Mouse (Mus musculus) forebrain, embryonic 16.5 days (tissue): ENCODE measurements around the gene Ptp4a2. TPM values are rescaled to one million over a fixed set of nuclear protein-coding genes. Genes with fewer than 3 reads are reported as not detected.
"Not testable (repeated sequence)": the region's sequence is repeated elsewhere in the genome, so short reads cannot be mapped to it uniquely, and the experiment has no call there.

Experiments used
- ATAC-seq: fragments of 200-750 bp; cut with Nextera tagmentation; 2 replicates; pipeline ENCODE4 v1.8.0; 2017; ENCODE audit warnings: mild to moderate bottlenecking, moderate library complexity
- H3K27ac ChIP-seq: fragments of 300-500 bp; sonication (generic); 2 replicates; pipeline ENCODE4 v1.5.1; 2014; ENCODE audit warnings: low read length, control low read depth
- H3K27me3 ChIP-seq: fragments of 300-500 bp; sonication (generic); replicated peaks from 2 replicates; pipeline ENCODE4 v1.6.1; 2014; ENCODE audit warnings: low read length; ENCODE audit not compliant: control insufficient read depth, insufficient read depth
- H3K36me3 ChIP-seq: fragments of 300-500 bp; sonication (generic); 2 replicates; pipeline ENCODE4 v1.6.1; 2014; ENCODE audit not compliant: control insufficient read depth, insufficient read depth
- H3K4me1 ChIP-seq: fragments of 300-500 bp; sonication (generic); replicated peaks from 2 replicates; pipeline ENCODE4 v1.6.1; 2014; ENCODE audit warnings: low read length; ENCODE audit not compliant: control insufficient read depth, insufficient read depth
- H3K4me2 ChIP-seq: fragments of 300-500 bp; sonication (generic); 2 replicates; pipeline ENCODE4 v1.6.1; 2014; ENCODE audit warnings: mild to moderate bottlenecking, low read length, control low read depth
- H3K4me3 ChIP-seq: fragments of 300-500 bp; sonication (generic); replicated peaks from 2 replicates; pipeline ENCODE4 v1.5.1; 2014; ENCODE audit warnings: mild to moderate bottlenecking, low read length, control low read depth
- H3K9ac ChIP-seq: fragments of 300-500 bp; sonication (generic); replicated peaks from 2 replicates; pipeline ENCODE4 v1.6.1; 2014; ENCODE audit warnings: low read depth, low read length, control low read depth
- H3K9me3 ChIP-seq: fragments of 300-500 bp; sonication (generic); 2 replicates; pipeline ENCODE4 v1.6.1; 2016; ENCODE audit warnings: low read length; ENCODE audit not compliant: control insufficient read depth
- WGBS: fragments of 180-500 bp; shearing (Covaris S2); extraction: QIAGEN DNeasy Blood & Tissue Kit; methylation state at CpG from one replicate; pipeline ENCODE4 v1.1.7; 2014; 5-methylcytosine and 5-hydroxymethylcytosine counted together
- microRNA-seq: library from miRNA; unstranded; fragments of <30 nt; microRNA quantifications from one replicate; pipeline ENCODE4, GENCODE M21; 2017
- polyA plus RNA-seq: library from polyadenylated mRNA; unstranded; fragments of >200 nt; fragmentation: Nextera tagmentation; extraction: Ambion mirVana; gene quantifications from 2 replicates; pipeline ENCODE4 v1.2.1, GENCODE M21; 2015

The Ptp4a2 gene
- polyA plus RNA-seq, 1 experiment from 2014 or later = 278 TPM

GRCm38 (mm10) chr4:129884041-129884930 lies 73.3 kb downstream of the Ptp4a2 start:
- 49% methylated on average over 12 of the region's 12 CpGs for WGBS
- peak; percentile 72 for ATAC-seq
- Histone ChIP-seq H3K36me3 (no peaks in the 10 kb centered on the region), H3K27ac (peak overlapping the region; percentile 2; the same call in 1 of the 2 replicates), H3K4me2 (peak overlapping the region; percentile 10), H3K4me1 (peaks cover 13% of the 10 kb centered on the region), H3K9me3 (no peaks in the 10 kb centered on the region), H3K9ac (no peak overlapping the region), H3K27me3 (no peaks in the 10 kb centered on the region), H3K4me3 (no peak overlapping the region)

- Histone ChIP-seq H3K9ac (no peak overlapping the region), H3K27me3 (no peaks in the 10 kb centered on the region), H3K9me3 (no peaks in the 10 kb centered on the region), H3K4me2 (no peak overlapping the region), H3K4me3 (no peak overlapping the region), H3K36me3 (no peaks in the 10 kb centered on the region), H3K4me1 (no peaks in the 10 kb centered on the region), H3K27ac (no peak overlapping the region)
- WGBS = 63% methylated on average over 10 of the region's 10 CpGs
- no peak for ATAC-seq
These were observed 78.6 kb downstream of the Ptp4a2 start for GRCm38 (mm10) chr4:129889661-129890060.

GRCm38 (mm10) chr4:129890094-129890493 lies 79.1 kb downstream of the Ptp4a2 start:
- Histone ChIP-seq H3K4me1 (no peaks in the 10 kb centered on the region), H3K27me3 (no peaks in the 10 kb centered on the region), H3K9me3 (no peaks in the 10 kb centered on the region), H3K4me3 (no peak overlapping the region), H3K27ac (no peak overlapping the region), H3K4me2 (no peak overlapping the region), H3K9ac (no peak overlapping the region), H3K36me3 (no peaks in the 10 kb centered on the region)
- 92% methylated on average over 7 of the region's 7 CpGs for WGBS
- ATAC-seq = no peak

- Histone ChIP-seq H3K4me2 (no peak overlapping the region), H3K4me1 (no peaks in the 10 kb centered on the region), H3K4me3 (no peak overlapping the region), H3K27ac (no peak overlapping the region), H3K27me3 (no peaks in the 10 kb centered on the region), H3K9me3 (no peaks in the 10 kb centered on the region), H3K9ac (no peak overlapping the region), H3K36me3 (no peaks in the 10 kb centered on the region)
- ATAC-seq = no peak
- WGBS = 88% methylated on average over 3 of the region's 3 CpGs
These were observed 83.8 kb downstream of the Ptp4a2 start for GRCm38 (mm10) chr4:129894861-129895260.

GRCm38 (mm10) chr4:129898815-129899214 lies 87.8 kb downstream of the Ptp4a2 start:
- not testable (repeated sequence) for H3K4me2 ChIP-seq, H3K4me1 ChIP-seq, H3K9me3 ChIP-seq, H3K27me3 ChIP-seq, H3K4me3 ChIP-seq, H3K36me3 ChIP-seq, H3K9ac ChIP-seq, H3K27ac ChIP-seq, ATAC-seq
- WGBS = 96% methylated on average over 18 of the region's 18 CpGs

Small RNA genes within 50 kb of the gene (microRNA-seq; reads per million reads assigned to microRNA genes)
- gene Gm28017 = not detected

Other genes with a start within 250 kb of the Ptp4a2 start
- 7.6 and 11.1 TPM in 2 replicates for gene Lck, start 237.6 kb upstream of the Ptp4a2 start, polyA plus RNA-seq
- 0.24 and 0.27 TPM in 2 replicates for gene Fam167b, start 232.7 kb upstream of the Ptp4a2 start, polyA plus RNA-seq
- 216 and 220 TPM in 2 replicates for gene Eif3i, start 210.6 kb upstream of the Ptp4a2 start, polyA plus RNA-seq
- 139 and 164 TPM in 2 replicates for gene Tmem234, start 210.6 kb upstream of the Ptp4a2 start, polyA plus RNA-seq
- gene Dcdc2b, start 197.0 kb upstream of the Ptp4a2 start, polyA plus RNA-seq = 2.6 and 4.0 TPM in 2 replicates
- 30.7 and 37.0 TPM in 2 replicates for gene Iqcc, start 192.1 kb upstream of the Ptp4a2 start, polyA plus RNA-seq
- 109 and 133 TPM in 2 replicates for gene Ccdc28b, start 187.3 kb upstream of the Ptp4a2 start, polyA plus RNA-seq
- 68.1 and 72.8 TPM in 2 replicates for gene Txlna, start 170.2 kb upstream of the Ptp4a2 start, polyA plus RNA-seq
- 16.4 and 17.9 TPM in 2 replicates for gene Kpna6, start 138.5 kb upstream of the Ptp4a2 start, polyA plus RNA-seq
- 16.1 and 25.0 TPM in 2 replicates for gene Tmem39b, start 114.4 kb upstream of the Ptp4a2 start, polyA plus RNA-seq
- 160 and 179 TPM in 2 replicates for gene Khdrbs1, start 68.9 kb upstream of the Ptp4a2 start, polyA plus RNA-seq
- not detected in 2 replicates for gene Spocd1, start 118.0 kb downstream of the Ptp4a2 start, polyA plus RNA-seq
- gene Adgrb2, start 173.7 kb downstream of the Ptp4a2 start, polyA plus RNA-seq = 9.6 and 12.2 TPM in 2 replicates
- gene Col16a1, start 236.6 kb downstream of the Ptp4a2 start, polyA plus RNA-seq = 7.4 and 8.7 TPM in 2 replicates